Mouse (Mus musculus) hindbrain, embryonic 16.5 days (tissue): ENCODE data around the gene Atp1a1. TPM values are rescaled to one million over a fixed set of nuclear protein-coding genes. Genes with fewer than 3 reads are reported as not detected.
A peak's percentile ranks its signal among the peaks of the same experiment; 100 is the strongest.

Experiments
- ATAC-seq: fragments of 200-750 bp; cut with Nextera tagmentation; 2 replicates; pipeline ENCODE4 v1.8.0; 2017; ENCODE audit warnings: moderate TSS enrichment, moderate library complexity
- H3K27ac ChIP-seq: fragments of 300-500 bp; sonication (generic); 2 replicates; pipeline ENCODE4 v1.5.1; 2014; ENCODE audit warnings: low read depth, mild to moderate bottlenecking, control low read depth, low read length, moderate library complexity
- H3K27me3 ChIP-seq: fragments of 300-500 bp; sonication (generic); replicated peaks from 2 replicates; pipeline ENCODE4 v1.6.1; 2014; ENCODE audit warnings: low read length; ENCODE audit not compliant: control insufficient read depth, insufficient read depth
- H3K36me3 ChIP-seq: fragments of 300-500 bp; sonication (generic); 2 replicates; pipeline ENCODE4 v1.6.1; 2014; ENCODE audit warnings: mild to moderate bottlenecking, low read length, moderate library complexity, mixed read lengths; ENCODE audit not compliant: control insufficient read depth, insufficient read depth
- H3K4me1 ChIP-seq: fragments of 300-500 bp; sonication (generic); 2 replicates; pipeline ENCODE4 v1.6.1; 2014; ENCODE audit warnings: low read depth, low read length; ENCODE audit not compliant: control insufficient read depth, insufficient read depth
- H3K4me2 ChIP-seq: fragments of 300-500 bp; sonication (generic); 2 replicates; pipeline ENCODE4 v1.6.1; 2014; ENCODE audit warnings: mild to moderate bottlenecking, low read length, control low read depth, moderate library complexity
- H3K4me3 ChIP-seq: fragments of 300-500 bp; sonication (generic); 2 replicates; pipeline ENCODE4 v1.5.1; 2014; ENCODE audit warnings: mild to moderate bottlenecking, low read length, control low read depth, moderate library complexity
- H3K9ac ChIP-seq: fragments of 300-500 bp; sonication (generic); 2 replicates; pipeline ENCODE4 v1.6.1; 2014; ENCODE audit warnings: low read depth, mild to moderate bottlenecking, control low read depth, low read length, moderate library complexity
- H3K9me3 ChIP-seq: fragments of 300-500 bp; sonication (generic); 2 replicates; pipeline ENCODE4 v1.6.1; 2014; ENCODE audit warnings: mild to moderate bottlenecking, low read length, moderate library complexity; ENCODE audit not compliant: control insufficient read depth
- WGBS: fragments of 180-500 bp; shearing (Covaris S2); extraction: QIAGEN DNeasy Blood & Tissue Kit; methylation state at CpG from one replicate; pipeline ENCODE4 v1.1.7; 2014; 5-methylcytosine and 5-hydroxymethylcytosine counted together
- polyA plus RNA-seq: library from polyadenylated mRNA; unstranded; fragments of >200 nt; fragmentation: Nextera tagmentation; extraction: Ambion mirVana; gene quantifications from 2 replicates; pipeline ENCODE4 v1.2.1, GENCODE M21; 2015

Atp1a1 gene
- polyA plus RNA-seq, 1 experiment from 2014 or later, result 67.5 TPM

DNA sequence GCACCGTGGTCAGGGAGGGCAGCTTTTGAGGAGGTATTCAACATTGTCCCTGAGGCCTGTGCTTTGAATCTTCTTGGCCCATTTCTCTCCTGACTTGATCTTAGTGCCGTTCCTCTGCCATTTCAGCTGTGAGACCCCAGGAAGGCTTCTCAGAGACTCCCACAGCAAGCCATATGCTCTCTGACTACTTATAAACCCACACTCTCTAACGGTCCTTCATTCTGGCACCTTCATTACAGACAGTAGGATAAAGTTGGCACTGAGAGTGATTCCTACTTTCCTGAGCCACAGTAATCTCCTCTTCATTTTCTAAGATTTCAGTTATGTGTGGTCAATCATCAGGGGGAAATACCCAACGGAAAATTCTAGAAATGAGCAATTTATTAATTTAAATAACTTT lies 14.0 kb upstream of the Atp1a1 start:
- H3K27me3 ChIP-seq, result no peaks in the 10 kb centered on the region
- H3K4me1 ChIP-seq, result no peaks in the 10 kb centered on the region
- H3K27ac ChIP-seq, result no peak overlapping the region
- ATAC-seq, result no peak
- no peak overlapping the region for H3K4me2 ChIP-seq
- no peaks in the 10 kb centered on the region for H3K9me3 ChIP-seq
- no peaks in the 10 kb centered on the region for H3K36me3 ChIP-seq
- WGBS, result 80% methylated on average over 4 of the region's 4 CpGs
- H3K9ac ChIP-seq, result no peak overlapping the region
- no peak overlapping the region for H3K4me3 ChIP-seq

DNA sequence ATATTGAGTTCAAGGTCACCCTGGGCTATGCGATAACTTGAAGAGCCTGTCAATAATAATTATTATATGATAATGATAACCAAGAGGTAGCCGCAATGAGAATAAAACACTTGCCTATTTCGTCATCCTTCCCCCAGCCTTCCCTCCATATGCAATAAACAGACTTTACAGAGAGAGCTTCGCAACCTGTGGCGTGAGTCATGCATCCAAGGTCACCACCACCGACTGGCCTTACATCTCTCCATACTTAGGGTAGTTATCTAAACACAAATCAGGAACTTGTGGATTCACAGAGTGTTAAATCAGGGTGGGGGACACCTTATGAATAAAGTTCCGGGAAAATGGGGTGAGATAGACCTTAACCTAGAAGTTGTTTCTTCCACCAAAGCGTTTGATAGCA lies 13.0 kb upstream of the Atp1a1 start:
- ATAC-seq, result no peak
- 88% methylated on average over 8 of the region's 8 CpGs for WGBS

DNA sequence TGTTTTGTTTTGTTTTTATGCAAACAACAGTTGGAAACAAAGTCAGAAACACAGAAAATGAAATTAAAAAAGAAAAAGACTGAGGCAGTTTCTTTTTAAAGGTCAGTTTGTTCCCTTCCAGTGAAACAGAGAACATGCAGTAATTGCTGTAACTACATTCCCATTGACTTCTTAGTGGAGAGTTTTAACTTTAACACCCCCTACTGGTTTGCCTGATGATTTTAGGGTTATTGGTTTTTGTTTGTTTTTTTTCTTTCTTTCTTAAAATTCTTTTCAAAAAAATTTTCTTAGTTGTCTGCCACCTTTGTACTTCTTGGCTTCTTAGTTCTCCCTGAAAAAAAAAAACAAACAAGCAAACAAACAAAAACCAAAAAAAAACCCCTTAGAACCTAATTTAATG lies 12.5 kb upstream of the Atp1a1 start:
- Histone ChIP-seq H3K9ac (no peak overlapping the region), H3K27me3 (no peaks in the 10 kb centered on the region), H3K27ac (no peak overlapping the region), H3K4me2 (no peak overlapping the region), H3K4me1 (peaks cover 4% of the 10 kb centered on the region), H3K4me3 (no peak overlapping the region), H3K36me3 (no peaks in the 10 kb centered on the region), H3K9me3 (no peaks in the 10 kb centered on the region)
- no peak for ATAC-seq

More for the DNA sequence above, 13.0 kb upstream of the Atp1a1 start:
- Histone ChIP-seq H3K27ac (no peak overlapping the region), H3K9me3 (no peaks in the 10 kb centered on the region), H3K4me2 (no peak overlapping the region), H3K9ac (no peak overlapping the region), H3K27me3 (no peaks in the 10 kb centered on the region), H3K4me1 (no peaks in the 10 kb centered on the region), H3K36me3 (no peaks in the 10 kb centered on the region), H3K4me3 (no peak overlapping the region)

DNA sequence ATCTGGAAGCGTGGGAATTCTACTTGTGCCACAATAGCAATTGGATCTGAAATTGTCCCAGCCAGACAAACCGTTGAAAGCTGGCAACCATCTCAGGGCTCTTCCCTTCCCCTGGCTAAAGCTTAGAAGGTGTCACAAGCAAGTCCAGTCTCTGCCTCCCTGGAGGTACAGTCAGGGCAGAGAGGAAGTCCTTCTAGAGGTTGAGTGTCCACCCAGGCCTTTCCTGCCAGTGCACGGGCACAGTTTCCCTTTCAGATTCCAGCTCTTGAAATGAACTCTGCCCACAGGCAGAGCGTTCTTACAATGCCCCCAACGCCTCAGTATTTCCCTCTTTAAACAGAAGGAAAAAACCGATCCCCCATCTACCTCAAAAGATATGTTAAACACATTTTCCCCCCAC lies 11.4 kb upstream of the Atp1a1 start:
- Histone ChIP-seq H3K4me2 (no peak overlapping the region), H3K9ac (no peak overlapping the region), H3K27me3 (no peaks in the 10 kb centered on the region), H3K9me3 (no peaks in the 10 kb centered on the region), H3K4me3 (no peak overlapping the region), H3K27ac (no peak overlapping the region), H3K36me3 (no peaks in the 10 kb centered on the region), H3K4me1 (peaks cover 11% of the 10 kb centered on the region)
- no peak for ATAC-seq
- 79% methylated on average over 6 of the region's 6 CpGs for WGBS

DNA sequence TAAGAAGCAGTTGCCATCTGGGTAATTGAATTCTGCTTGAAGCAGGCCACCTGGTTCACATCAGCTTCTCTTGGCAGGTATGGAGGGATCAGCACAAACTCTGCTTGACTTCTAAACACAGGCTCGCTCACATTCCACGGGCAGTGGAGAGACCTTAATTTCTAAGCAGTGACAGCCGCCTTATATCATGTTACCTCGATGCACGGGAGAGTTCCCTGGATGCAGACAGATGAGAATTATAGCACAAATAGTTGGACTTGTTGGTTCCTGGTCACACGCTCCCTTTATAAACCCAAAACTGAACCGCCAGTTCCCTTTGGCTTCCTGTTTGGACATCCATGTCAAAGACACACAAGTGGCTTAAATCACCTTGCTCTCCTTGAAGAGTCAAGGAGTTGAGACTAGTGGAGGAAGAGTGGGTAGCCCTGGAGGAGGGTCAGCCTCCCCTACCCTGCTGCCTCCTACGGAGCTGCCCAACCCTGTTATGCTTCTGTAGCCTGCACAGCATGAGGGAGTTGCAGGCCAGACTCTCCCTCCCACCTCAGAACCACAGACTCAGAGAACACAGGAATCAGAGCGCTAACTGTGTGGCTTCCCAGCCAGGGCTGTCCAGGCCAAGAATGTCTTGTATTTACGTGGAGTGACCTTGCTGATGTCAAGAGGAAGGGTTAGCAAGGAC lies 7.5 kb upstream of the Atp1a1 start:
- Histone ChIP-seq H3K27ac (no peak overlapping the region; the same call in 1 of the 2 replicates), H3K27me3 (no peaks in the 10 kb centered on the region), H3K9me3 (no peaks in the 10 kb centered on the region), H3K9ac (no peak overlapping the region), H3K36me3 (no peaks in the 10 kb centered on the region), H3K4me3 (no peak overlapping the region), H3K4me2 (no peak overlapping the region), H3K4me1 (peaks cover 11% of the 10 kb centered on the region)
- ATAC-seq, result peak; percentile 66; the same call in 1 of the 2 replicates
- 55% methylated on average over 10 of the region's 10 CpGs for WGBS

DNA sequence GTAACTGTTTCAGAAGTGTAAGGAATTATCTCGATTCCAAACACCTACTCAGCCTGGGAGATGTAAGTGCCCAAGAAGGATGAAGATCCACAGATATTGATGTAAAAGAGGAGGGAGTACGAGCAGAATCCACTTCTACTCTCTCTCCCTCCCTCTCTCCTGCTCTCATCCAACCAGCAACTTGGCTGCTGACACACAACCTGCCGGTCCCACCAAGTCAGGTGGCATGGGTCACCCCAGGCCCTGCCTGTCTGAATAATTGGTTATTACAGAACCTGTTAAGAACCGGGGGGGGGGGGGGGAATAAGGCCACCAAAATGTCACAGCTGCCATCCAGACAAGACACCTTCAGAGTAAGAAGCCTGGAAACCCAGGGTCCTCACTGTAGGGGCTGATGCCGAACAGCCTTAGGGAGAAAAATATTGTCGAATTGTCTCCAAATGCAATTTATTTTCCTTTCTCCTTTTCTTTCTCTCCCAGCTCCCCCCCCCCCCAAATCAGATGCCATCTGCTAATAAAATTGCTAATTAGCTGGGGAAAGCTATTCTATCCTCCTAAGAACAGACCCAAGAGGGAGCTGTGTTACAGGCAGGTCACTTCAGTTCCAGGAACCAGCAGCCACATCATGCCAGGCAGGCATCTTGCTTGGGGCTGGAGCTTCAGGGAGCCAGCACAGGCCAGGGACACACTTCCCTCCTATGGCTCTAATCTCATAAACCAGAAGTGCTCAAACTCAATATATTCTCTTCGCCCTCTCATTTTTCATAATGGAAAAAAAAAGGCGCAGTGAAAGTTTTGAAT lies 6.7 kb upstream of the Atp1a1 start:
- Histone ChIP-seq H3K9me3 (no peaks in the 10 kb centered on the region), H3K4me2 (no peak overlapping the region), H3K36me3 (no peaks in the 10 kb centered on the region), H3K27ac (no peak overlapping the region), H3K4me1 (peaks cover 11% of the 10 kb centered on the region), H3K9ac (no peak overlapping the region), H3K4me3 (no peak overlapping the region), H3K27me3 (no peaks in the 10 kb centered on the region)
- WGBS, result 54% methylated on average over 7 of the region's 8 CpGs
- peak; percentile 64 for ATAC-seq

DNA sequence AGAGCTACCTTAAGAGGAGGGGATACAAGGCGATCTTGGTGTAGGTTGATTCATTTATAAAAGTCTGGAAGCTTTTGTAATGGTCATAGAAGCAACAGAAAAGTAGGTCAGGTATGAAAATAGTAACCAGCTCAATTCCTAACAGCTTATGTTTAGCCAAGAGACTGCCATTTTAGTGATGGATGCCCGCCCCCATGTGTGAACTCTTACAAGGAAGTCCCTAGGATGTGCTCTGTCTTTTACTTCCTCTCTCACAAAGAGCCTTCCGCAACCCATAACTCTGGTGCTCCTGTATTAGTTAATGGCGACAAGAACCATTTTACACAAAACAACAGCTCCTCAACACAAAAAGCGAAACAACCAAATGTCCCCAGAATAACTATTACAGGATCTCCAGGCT lies 4.8 kb upstream of the Atp1a1 start:
- WGBS, result 95% methylated on average over 5 of the region's 5 CpGs
- Histone ChIP-seq H3K27me3 (no peaks in the 10 kb centered on the region), H3K9me3 (no peaks in the 10 kb centered on the region), H3K27ac (no peak overlapping the region), H3K4me3 (no peak overlapping the region), H3K4me2 (no peak overlapping the region), H3K9ac (no peak overlapping the region), H3K36me3 (no peaks in the 10 kb centered on the region), H3K4me1 (peaks cover 14% of the 10 kb centered on the region)
- ATAC-seq, result no peak

DNA sequence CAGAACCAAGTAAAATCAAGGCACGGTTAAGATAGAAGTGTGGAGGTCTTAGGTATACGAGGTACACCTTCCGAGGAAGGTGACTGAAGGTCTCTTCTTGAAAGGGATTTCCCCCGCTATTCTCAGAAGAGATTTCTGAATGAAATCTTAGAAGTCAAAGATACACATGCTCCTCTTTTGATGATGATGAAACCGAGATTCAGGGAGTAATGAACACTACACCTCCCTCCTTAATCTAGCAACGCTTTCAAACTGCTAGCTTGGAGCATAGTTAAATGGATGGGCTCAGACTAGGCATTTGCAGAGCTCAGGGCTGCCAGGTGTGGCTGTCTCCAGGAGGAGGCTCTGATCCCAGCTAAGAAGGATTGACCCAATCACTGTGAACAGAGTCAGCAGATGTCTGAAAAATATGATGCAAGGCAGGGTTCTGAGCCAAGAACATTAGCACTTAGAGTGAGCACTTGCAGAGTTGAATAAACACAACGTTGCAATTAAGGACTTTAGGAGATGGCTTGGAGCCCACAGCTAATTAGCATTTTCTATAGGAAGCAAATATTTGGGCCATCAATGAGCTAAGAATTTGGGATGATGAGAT lies 2.5 kb upstream of the Atp1a1 start:
- H3K27me3 ChIP-seq, result no peaks in the 10 kb centered on the region
- no peak overlapping the region for H3K4me3 ChIP-seq
- no peak for ATAC-seq
- peaks cover 20% of the 10 kb centered on the region for H3K4me1 ChIP-seq
- WGBS, result 72% methylated on average over 7 of the region's 7 CpGs
- no peaks in the 10 kb centered on the region for H3K9me3 ChIP-seq
- no peak overlapping the region for H3K9ac ChIP-seq
- H3K36me3 ChIP-seq, result no peaks in the 10 kb centered on the region
- no peak overlapping the region for H3K27ac ChIP-seq
- no peak overlapping the region for H3K4me2 ChIP-seq

DNA sequence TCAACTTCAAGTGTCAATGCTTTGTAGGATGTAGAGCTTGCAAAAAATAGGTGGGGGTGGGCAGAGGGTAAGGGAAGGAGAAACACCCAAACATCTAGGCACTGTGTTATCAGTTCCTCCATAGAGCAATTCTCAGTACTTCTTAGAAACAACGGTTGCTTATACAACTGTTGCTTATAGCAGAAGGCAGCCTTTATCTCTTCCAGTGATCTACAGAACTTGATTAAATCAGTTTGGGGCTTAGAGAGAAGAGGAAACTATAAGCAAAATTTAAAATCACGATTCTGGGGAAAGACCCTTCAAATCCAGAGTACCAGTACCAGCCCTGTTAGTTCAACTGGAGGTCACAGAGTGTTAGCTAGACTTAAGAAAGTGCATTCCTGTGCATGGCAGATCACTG lies 1.2 kb upstream of the Atp1a1 start:
- no peak overlapping the region for H3K4me3 ChIP-seq
- no peak overlapping the region for H3K4me2 ChIP-seq
- H3K27ac ChIP-seq, result no peak overlapping the region
- no peak for ATAC-seq
- WGBS, result 70% methylated on average over 2 of the region's 2 CpGs
- peaks cover 24% of the 10 kb centered on the region for H3K4me1 ChIP-seq
- no peaks in the 10 kb centered on the region for H3K9me3 ChIP-seq
- H3K36me3 ChIP-seq, result no peaks in the 10 kb centered on the region
- H3K27me3 ChIP-seq, result no peaks in the 10 kb centered on the region
- H3K9ac ChIP-seq, result no peak overlapping the region
